Comparison of ENCODE assay signal across 26 mouse cellular contexts in the genomic region with DNA sequence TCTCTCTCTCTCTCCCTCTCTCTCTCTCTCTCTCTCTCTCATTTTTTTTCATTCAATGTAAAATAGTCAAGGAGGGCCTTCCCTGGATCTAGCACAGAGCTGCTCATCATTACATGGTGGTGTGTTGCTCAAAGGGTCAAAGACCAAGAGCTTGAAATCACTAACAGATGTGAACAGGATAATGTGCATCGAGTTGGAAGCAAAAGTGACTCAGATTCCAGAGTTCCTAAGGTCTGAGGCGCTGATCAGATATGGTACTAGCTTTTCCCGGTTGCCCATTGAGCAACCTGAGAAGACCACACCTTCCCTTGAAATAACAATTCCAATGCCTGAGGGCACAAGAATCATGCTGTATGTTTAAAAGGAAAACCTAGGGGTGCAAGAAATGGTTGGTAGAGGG. TPM values are rescaled to one million over a fixed set of nuclear protein-coding genes. Genes with fewer than 3 reads are reported as not detected.
DNase-seq lines count a peak whose midpoint lies in the region; ATAC-seq and TF ChIP-seq lines count a peak whose summit lies in the region.
"Had no signal": no experiment of that assay in that cellular context is flagged by ENCODE, and none has a peak within 500 bp of the region (broad histone marks: within the 10 kb centered on the region; RNA-seq: fewer than 3 reads in every experiment).

No protein-coding gene starts in this region.

- 0 out of 2 replicates have a peak, but pooled peaks cover 2% of the 10 kb centered on the region for H3K4me1 ChIP-seq in embryonic facial prominence, embryonic 11.5 days (ENCODE audit: control insufficient read depth, insufficient read depth, low read length)
- peaks cover 30% of the 10 kb centered on the region for H3K4me1 ChIP-seq in embryonic facial prominence, embryonic 10.5 days
- H3K4me1 ChIP-seq in intestine, postnatal 0 days (replicated peaks; ENCODE audit: control insufficient read depth, insufficient read depth, low read length), result 0 out of 2 replicates have a peak, but pooled peaks cover 7% of the 10 kb centered on the region

- TF ChIP-seq CTCF in intestine, postnatal 0 days (IDR thresholded peaks at IDR 0.05; ENCODE audit: low read depth), result no peak

- no peak for ATAC-seq in embryonic facial prominence, embryonic 11.5 days (replicated peaks; ENCODE audit: insufficient number of reproducible peaks, low FRiP score, low TSS enrichment, low read depth)
- peak; percentile 75 for ATAC-seq in intestine, postnatal 0 days
- ATAC-seq: forebrain, embryonic 13.5 days; forebrain, embryonic 16.5 days had no signal

- no peaks in the 10 kb centered on the region for H3K27me3 ChIP-seq in embryonic facial prominence, embryonic 11.5 days (ENCODE audit: control insufficient read depth, insufficient read depth, low read length)
- H3K27me3 ChIP-seq in embryonic facial prominence, embryonic 10.5 days (replicated peaks; ENCODE audit: low read depth, poor library complexity, severe bottlenecking), result no peaks in the 10 kb centered on the region
- no peaks in the 10 kb centered on the region for H3K27me3 ChIP-seq in intestine, postnatal 0 days (replicated peaks; ENCODE audit: control insufficient read depth, insufficient read depth, low read length)
- H3K27me3 ChIP-seq: CH12.LX; embryonic facial prominence, embryonic 13.5 days; forebrain, embryonic 13.5 days; hindbrain, embryonic 12.5 days; hindbrain, embryonic 15.5 days had no signal

- no peak overlapping the region for H3K4me2 ChIP-seq in embryonic facial prominence, embryonic 11.5 days (ENCODE audit: low read depth, low read length)
- H3K4me2 ChIP-seq in intestine, postnatal 0 days (replicated peaks; ENCODE audit: low read depth), result no peak overlapping the region
- H3K4me2 ChIP-seq: embryonic facial prominence, embryonic 13.5 days; forebrain, embryonic 13.5 days; heart, embryonic 11.5 days; hindbrain, embryonic 12.5 days; hindbrain, embryonic 15.5 days had no signal

- no peak overlapping the region for H3K9ac ChIP-seq in embryonic facial prominence, embryonic 11.5 days (replicated peaks; ENCODE audit: low read length)
- H3K9ac ChIP-seq in intestine, postnatal 0 days (ENCODE audit: low read depth, low read length), result no peak overlapping the region
- H3K9ac ChIP-seq: embryonic facial prominence, embryonic 13.5 days; forebrain, embryonic 13.5 days; hindbrain, embryonic 12.5 days; hindbrain, embryonic 15.5 days had no signal

- peak; percentile 62 for DNase-seq in embryonic facial prominence, embryonic 11.5 days (ENCODE audit: low spot score)
- no peak for DNase-seq in embryonic facial prominence, embryonic 10.5 days (ENCODE audit: low spot score)
- peak; percentile 13 for DNase-seq in 3134 (ENCODE audit: extremely low read depth, insufficient read length, low spot score)
- DNase-seq in 3T3-L1 (ENCODE audit: low read depth, low spot score), result peak; percentile 95
- no peak for DNase-seq in adipocyte (ENCODE audit: low spot score)
- DNase-seq: adrenal gland, adult 8-10 months; adrenal gland, postnatal 25 days; B cell, adult 2 months; cerebellum, adult 11-12 months; cerebellum, adult 8-10 months; cerebellum, postnatal 10 days; cerebellum, postnatal 36 days; gastrocnemius, postnatal 10 days; gastrocnemius, postnatal 36 days; heart, adult 11 months; kidney, adult 2 months had no signal

- H3K9me3 ChIP-seq in embryonic facial prominence, embryonic 11.5 days (replicated peaks; ENCODE audit: control insufficient read depth, low read length), result no peaks in the 10 kb centered on the region
- 0 out of 2 replicates have a peak, but pooled peaks cover 2% of the 10 kb centered on the region for H3K9me3 ChIP-seq in embryonic facial prominence, embryonic 10.5 days
- H3K9me3 ChIP-seq in intestine, postnatal 0 days (ENCODE audit: control insufficient read depth), result no peaks in the 10 kb centered on the region
- H3K9me3 ChIP-seq: embryonic facial prominence, embryonic 13.5 days; forebrain, embryonic 10.5 days; forebrain, embryonic 13.5 days; G1E; hindbrain, embryonic 12.5 days; hindbrain, embryonic 15.5 days had no signal

- H3K27ac ChIP-seq in embryonic facial prominence, embryonic 11.5 days (replicated peaks; ENCODE audit: low read depth, low read length), result no peak overlapping the region
- H3K27ac ChIP-seq in embryonic facial prominence, embryonic 10.5 days (replicated peaks), result no peak overlapping the region
- peak overlapping the region; percentile 74 for H3K27ac ChIP-seq in intestine, postnatal 0 days (ENCODE audit: low read depth, low read length)
- H3K27ac ChIP-seq: embryonic facial prominence, embryonic 13.5 days; forebrain, embryonic 10.5 days; forebrain, embryonic 13.5 days; hindbrain, embryonic 12.5 days; hindbrain, embryonic 15.5 days had no signal

- no peak overlapping the region for H3K4me3 ChIP-seq in embryonic facial prominence, embryonic 11.5 days (ENCODE audit: low read depth, low read length)
- H3K4me3 ChIP-seq in embryonic facial prominence, embryonic 10.5 days, result no peak overlapping the region
- no peak overlapping the region for H3K4me3 ChIP-seq in intestine, postnatal 0 days (ENCODE audit: low read depth, low read length)
- H3K4me3 ChIP-seq: embryonic facial prominence, embryonic 13.5 days; forebrain, embryonic 10.5 days; forebrain, embryonic 13.5 days; hindbrain, embryonic 12.5 days; hindbrain, embryonic 15.5 days had no signal

- H3K36me3 ChIP-seq in embryonic facial prominence, embryonic 11.5 days (replicated peaks; ENCODE audit: control insufficient read depth, insufficient read depth, low read depth, low read length), result no peaks in the 10 kb centered on the region
- no peaks in the 10 kb centered on the region for H3K36me3 ChIP-seq in embryonic facial prominence, embryonic 10.5 days (replicated peaks)
- no peaks in the 10 kb centered on the region for H3K36me3 ChIP-seq in intestine, postnatal 0 days (ENCODE audit: control insufficient read depth, insufficient read depth)
- H3K36me3 ChIP-seq: embryonic facial prominence, embryonic 13.5 days; forebrain, embryonic 10.5 days; hindbrain, embryonic 12.5 days; hindbrain, embryonic 15.5 days had no signal

- 20% methylated on average over 3 of the region's 3 CpGs for WGBS in embryonic facial prominence, embryonic 11.5 days
- 26% methylated on average over 3 of the region's 3 CpGs for WGBS in embryonic facial prominence, embryonic 10.5 days
- 35% methylated on average over 3 of the region's 3 CpGs for WGBS in intestine, postnatal 0 days

RNA-seq across cellular contexts. Expression of gene Sec22b, which starts 2.6 kb away (rescaled TPM):
- 124 and 139 TPM in 2 replicates for polyA plus RNA-seq in embryonic facial prominence, embryonic 11.5 days (2014; fragmentation: Nextera tagmentation; extraction: Ambion mirVana)
- 119 and 122 TPM in 2 replicates for polyA plus RNA-seq in embryonic facial prominence, embryonic 10.5 days (2016; fragmentation: Nextera tagmentation; extraction: Ambion mirVana)
- polyA plus RNA-seq in intestine, postnatal 0 days (2015; fragmentation: Nextera tagmentation; extraction: Ambion mirVana), result 226 and 228 TPM in 2 replicates

RNA-seq across cellular contexts. Expression of gene Pde4dip, which starts 9.9 kb away (rescaled TPM):
- polyA plus RNA-seq in embryonic facial prominence, embryonic 11.5 days (2014; fragmentation: Nextera tagmentation; extraction: Ambion mirVana), result 28.1 and 29.2 TPM in 2 replicates
- 27.0 and 28.2 TPM in 2 replicates for polyA plus RNA-seq in embryonic facial prominence, embryonic 10.5 days (2016; fragmentation: Nextera tagmentation; extraction: Ambion mirVana)
- polyA plus RNA-seq in intestine, postnatal 0 days (2015; fragmentation: Nextera tagmentation; extraction: Ambion mirVana), result 10.0 and 12.4 TPM in 2 replicates

Comparison
In these comparisons a context has a peak if more than half of its experiments do, and no peak if none do; other contexts are left out.
1. DNase-seq: peak in embryonic facial prominence, embryonic 11.5 days (single experiment), 3134 (single experiment) and 3T3-L1 (single experiment); none in embryonic facial prominence, embryonic 10.5 days (single experiment) and adipocyte (single experiment).